Mouse (Mus musculus) left cerebral cortex, adult 9 months (tissue): ENCODE measurements at regions not wholly inside any gene's neighbourhood (a gene's known extent, or its start where the extent isn't known, plus 50 kb on each side); places are given as distances from the start of the nearest gene placed in this dataset.

ENCODE experiments used
- DNase-seq, 2 experiments: peaks; one replicate each; pipeline ENCODE4 v3.0.0; 2022; ENCODE audit warnings: low spot score in 2 of 2

GRCm38 (mm10) chr3:3746542-3746941 lies 2004.1 kb upstream of the Gm8797 start:
- no peak for DNase-seq

- DNase-seq = peak in 1 of 2 experiments; percentile 26
These were observed 1998.9 kb upstream of the Gm8797 start for GRCm38 (mm10) chr3:3751596-3752251.

DNA sequence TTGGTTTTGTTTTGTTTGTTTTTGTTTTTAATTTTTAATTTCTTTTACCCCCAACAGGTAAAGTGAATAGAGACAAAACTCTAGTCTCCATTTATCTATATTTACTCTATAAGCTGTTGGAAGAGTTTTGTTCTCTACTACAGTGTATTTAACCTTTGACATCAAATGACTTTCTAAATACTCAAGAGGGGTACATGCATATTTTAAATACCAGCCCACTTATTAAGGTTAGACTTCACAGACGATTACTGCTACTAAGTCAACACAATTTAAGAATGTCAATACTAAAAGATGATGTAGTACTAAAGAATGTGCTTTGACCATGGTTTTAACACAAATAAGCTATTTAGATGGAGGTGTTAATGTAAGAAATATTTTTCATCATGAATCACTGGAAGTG lies 1989.3 kb upstream of the Gm8797 start:
- no peak for DNase-seq

DNA sequence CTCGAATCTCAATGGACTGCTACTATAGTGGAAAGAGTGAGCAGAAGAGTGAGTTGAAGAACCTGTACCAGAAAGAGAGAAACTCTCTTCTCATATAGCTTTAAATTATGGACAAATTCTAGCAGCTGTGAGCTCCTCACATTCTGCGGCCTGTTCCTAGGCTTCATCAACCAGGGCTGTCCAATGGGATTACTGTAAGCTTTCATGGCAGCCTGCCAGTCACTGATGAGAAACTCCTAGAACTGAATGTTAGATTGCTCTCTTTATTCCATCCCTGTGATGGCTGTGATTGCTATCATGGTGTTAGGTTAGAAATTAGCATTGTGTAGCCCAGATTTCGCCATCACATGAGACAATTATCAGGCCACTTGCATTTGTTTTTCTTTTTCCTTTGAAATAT lies 1966.4 kb upstream of the Gm8797 start:
- no peak for DNase-seq

DNA sequence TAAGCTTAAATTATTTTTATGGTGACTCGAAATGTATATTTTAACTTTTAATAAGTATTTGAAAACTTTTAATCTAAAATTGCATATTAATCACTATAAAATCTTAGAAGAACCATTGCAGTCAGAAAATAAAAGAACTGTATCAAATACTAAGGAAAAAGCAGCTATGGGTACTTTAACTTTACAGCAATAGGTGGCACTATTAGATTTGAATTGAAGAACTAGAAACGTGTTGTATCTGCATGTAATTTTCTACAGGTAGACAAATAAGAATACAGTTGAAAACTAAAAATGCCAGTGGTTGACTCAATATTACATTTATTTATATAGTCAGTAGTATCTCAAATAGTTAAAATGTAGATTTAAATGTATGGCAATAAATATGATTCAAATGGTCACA lies 1964.6 kb upstream of the Gm8797 start:
- DNase-seq = no peak

- no peak for DNase-seq
These were observed 1942.8 kb upstream of the Gm8797 start for GRCm38 (mm10) chr3:3807821-3808220.

GRCm38 (mm10) chr3:3829020-3829419 lies 1921.6 kb upstream of the Gm8797 start:
- DNase-seq = no peak

GRCm38 (mm10) chr3:3831411-3832286 lies 1919.0 kb upstream of the Gm8797 start:
- no peak for DNase-seq
